Mouse (Mus musculus) erythroblast, adult 5-6 weeks (primary cell): Measurements from ENCODE around the gene Alg9. TPM values are rescaled to one million over a fixed set of nuclear protein-coding genes. Genes with fewer than 3 reads are reported as not detected.

Experiments used
- ATAC-seq: replicated peaks from 2 replicates; pipeline ENCODE4 v1.8.0; 2016; ENCODE audit warnings: moderate number of reproducible peaks, mild to moderate bottlenecking, moderate TSS enrichment, inconsistent platforms; ENCODE audit not compliant: poor library complexity, low FRiP score, severe bottlenecking
- total RNA-seq, 2 experiments: library from RNA; stranded (forward) in 1 of 2; stranded (reverse) in 1 of 2; fragments of 150-400 nt in 1 of 2; fragments of 200-764, 138-1000 nt in 1 of 2; gene quantifications; 2 replicates each; pipeline versions ENCODE4 v1.2.3 to v1.2.4; 2015 to 2017; ENCODE audit warnings: low replicate concordance in 2 of 2

Alg9 gene
- total RNA-seq, 2 experiments from 2014 or later, result 18.0 to 46.1 TPM

DNA sequence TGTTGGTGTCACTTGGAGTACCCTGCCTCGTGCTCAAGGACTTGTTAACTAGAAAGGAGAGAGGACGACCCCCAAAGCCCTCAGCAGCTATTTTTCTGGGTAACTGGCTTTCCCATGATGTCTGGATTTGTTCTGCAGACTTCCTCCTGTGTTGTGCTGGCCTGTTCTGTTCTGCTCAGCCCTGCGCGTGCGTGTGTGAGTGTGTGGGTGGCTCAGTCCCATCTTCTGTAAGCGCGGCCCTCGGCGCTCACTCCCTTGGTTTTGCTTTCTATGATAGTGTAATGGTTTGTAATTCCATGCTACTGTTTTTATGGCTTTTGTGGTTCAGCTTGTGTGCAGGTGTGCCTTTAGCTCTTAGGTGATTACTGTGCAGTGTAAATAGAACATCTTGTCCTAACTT is 98.4 kb downstream of the Alg9 start:
- ATAC-seq, result no peak

DNA sequence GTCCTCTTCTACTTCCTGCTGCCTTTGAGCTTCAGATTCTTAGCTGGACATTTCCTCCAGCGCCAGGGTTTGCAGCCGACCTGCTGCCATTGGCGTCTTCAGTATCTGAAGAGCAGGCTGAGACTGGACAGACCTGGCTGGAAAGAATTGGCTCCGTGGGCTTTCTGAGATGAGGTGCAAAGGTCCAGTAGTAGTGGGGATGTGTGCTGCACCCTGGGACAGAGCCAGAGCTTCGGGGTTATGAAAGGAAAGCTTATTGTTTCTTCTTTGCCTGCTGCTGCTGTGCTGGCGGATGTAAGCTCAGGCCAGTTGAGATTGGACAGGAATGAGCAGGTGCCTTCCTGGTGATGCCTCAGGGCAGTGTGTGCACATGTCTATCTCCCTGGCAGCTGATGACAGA is 99.2 kb downstream of the Alg9 start:
- 0 out of 2 replicates have a peak, but pooled peaks have one; percentile 29 for ATAC-seq

DNA sequence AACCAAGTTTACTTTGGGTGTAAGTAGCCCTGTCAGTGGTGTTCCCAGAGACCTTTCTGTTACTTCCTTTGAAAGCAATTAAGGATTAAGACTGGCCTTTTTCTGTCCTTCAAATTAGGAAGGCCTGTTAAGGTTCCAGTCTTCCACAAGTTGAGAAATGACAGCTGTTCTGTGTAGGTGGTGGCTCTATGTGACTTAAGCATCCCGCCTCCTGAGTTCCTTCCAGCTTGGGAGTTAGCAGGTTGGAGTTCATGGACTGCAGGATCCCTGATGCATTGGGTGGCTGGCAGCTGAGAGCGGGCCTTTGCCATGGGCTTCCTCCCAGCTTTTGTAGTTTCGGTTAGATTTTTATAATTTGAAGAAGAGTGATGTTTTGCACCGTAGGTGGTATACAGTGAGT is 100.7 kb downstream of the Alg9 start:
- no peak for ATAC-seq

DNA sequence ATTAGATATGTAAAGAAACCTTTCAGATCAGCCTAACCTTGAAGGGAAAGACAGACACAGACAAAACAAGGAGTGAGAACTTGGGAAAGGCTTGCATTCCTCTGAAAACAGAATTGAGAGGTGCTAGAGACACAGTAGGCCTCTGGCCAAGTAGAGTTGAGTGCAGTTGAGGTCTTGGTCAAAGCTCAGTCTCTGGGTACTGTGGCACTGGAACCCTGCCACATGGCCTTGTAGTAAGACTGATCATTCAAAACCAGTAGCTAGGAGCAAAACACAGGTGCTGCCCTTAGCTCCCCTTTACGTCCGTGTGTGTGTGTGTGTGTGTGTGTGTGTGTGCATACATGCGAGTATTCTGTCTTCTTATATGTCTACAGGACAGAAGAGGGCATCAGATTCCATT is 101.5 kb downstream of the Alg9 start:
- ATAC-seq, result no peak

DNA sequence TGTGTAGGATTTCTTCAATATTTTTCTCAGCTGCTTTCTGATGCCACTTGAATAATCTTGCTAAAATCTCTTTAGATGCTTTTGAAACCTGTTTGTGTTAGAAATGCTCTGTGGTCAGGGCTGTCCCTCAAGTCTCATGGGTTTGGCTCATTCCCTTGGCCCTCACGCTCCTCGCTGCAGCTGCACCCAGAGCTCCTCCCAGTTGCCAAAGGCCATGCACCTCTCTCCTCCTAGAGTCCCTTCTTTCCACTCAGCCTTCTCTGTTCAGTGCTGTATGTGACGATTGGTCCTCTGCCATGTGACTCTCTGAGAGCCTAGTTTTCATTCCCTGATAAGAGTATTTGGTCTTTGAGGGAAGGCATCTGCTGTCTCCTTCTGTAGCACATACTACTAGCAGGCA is 102.6 kb downstream of the Alg9 start:
- ATAC-seq, result no peak

DNA sequence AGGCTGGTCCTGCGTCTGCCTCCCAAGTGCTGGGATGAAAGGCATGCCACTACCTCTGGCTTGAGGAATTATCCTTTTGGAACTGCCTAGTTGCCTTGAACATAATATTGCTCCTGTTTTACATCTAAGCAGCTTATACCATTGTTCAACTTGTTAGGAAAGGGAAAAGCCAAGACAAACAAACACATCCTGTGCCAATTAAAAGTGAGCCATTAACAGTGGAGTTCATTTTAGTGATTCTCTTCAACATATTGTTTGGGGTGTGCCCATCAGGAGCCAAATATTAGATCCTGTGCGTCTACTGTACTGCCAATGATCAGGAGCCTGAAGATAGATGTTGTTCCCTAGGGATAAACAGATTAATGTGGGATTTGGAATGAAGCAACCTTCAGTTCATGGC is 107.4 kb downstream of the Alg9 start:
- ATAC-seq, result no peak

DNA sequence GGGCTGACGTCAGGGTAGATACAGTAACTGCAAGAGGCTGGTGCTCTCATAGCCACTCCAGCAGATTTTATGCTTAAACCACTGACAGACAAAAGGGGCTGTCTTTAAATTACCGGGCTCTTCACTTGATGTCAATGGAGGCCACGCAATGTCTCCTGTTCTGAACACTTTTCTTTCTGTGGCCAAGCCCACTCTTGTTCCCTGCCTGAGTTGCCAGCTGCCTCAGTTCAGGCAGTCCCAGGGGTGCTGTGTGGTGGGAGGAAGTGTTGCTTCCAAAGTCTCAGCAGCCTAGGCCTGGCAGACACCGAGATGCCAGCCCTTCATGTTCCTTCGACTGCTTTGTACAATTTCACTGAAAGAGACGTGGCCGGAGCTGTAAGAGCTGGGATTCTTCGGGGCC is 109.3 kb downstream of the Alg9 start:
- no peak for ATAC-seq

DNA sequence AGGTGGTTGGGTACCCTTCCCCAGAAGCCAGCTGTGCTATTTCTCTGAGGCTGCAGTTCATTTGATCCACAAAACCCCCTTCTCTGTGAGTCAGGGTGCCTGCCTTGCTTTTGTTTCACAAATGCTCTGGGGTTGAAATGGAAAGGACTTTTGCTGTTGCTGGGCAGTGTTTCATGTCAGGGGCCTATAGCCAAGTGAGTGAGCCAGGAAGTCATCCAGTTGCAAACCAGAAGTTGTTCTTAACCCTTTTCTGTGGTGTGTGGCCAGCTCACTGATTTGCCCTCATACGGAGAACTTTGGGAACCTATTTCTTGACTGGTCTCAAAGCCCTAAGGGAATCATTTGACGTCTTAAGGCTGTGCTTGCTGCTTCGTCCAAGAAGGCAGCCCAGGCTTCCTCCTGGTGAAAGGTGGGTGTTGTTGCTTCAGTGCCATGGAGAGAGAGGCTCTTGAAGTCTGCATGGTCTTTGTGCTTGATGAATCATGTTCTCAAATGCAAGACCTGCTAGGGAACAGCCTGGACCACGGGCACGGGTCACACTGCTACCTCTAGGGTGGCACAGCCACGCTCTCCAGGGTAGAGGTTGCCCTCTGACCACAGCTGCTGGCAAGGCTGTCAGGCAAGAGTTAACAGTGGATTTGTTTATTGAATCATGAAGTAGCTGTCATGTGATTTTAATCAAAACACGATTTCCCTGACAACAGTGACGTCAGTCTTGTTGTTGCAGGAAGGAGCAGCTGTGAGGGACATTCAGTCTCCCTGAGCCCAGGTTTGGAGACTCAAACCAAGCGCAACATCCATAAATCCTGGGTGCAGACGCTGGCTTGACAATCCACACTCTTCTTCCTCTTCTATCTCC is 110.2 kb downstream of the Alg9 start:
- no peak for ATAC-seq

DNA sequence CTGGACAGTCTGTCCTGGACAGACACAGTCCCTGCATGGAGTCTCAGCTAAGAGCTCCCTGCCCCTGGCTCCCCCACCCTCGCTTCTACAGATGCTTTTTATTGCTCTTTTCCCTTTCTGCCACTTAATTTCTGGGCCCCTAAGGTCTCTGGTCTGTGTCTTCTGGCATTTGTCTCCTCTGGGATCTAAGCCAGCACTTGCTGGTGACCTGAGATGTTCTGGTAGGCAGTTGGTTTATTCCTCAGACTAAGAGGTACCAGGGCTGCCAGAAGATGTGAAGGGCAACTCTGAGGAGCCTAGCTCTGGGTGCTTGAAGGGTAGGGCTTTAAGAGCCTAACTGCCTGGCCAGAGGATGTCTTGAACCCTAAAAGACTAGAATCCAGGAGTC is 110.8 kb downstream of the Alg9 start:
- ATAC-seq, result 0 out of 2 replicates have a peak, but pooled peaks have one; percentile 31

DNA sequence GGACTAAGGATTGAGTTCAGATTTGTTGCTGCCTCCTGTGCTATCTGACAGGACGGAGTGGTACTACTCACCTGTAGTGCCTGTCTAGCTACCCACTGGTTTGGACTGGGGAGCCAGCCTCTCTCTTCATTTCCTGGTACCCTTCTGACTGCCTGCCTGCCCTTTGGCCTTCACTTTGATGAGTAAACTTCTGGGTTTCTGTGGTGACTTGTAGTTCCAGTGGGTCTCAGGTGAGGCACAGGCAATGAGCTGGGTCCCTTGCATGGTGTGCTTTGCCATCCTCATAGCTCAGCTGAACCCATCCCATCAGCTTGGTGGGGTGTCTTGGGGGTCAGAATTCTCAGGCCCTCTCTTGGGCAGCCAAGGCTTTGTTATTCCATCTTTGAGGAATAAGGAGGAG is 112.1 kb downstream of the Alg9 start:
- ATAC-seq, result no peak

DNA sequence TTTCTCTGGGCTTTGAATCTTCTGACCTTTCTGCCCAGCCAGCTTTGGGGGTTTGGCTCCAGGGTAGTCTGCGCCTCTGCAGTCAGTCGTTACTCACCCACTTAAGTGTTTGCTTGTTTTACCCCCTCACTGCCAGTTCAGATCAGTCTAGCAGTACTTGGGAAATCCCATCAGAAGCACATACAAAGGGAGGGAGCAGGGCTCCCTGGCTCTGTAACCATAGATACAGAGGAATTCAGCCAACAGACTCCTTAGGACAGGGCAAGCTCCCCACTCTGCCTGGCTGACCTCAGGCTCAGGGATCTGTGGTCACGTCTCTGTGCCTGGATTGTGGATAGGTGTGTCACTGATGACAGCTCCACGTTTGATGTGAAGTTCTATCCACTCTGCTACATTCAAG is 112.5 kb downstream of the Alg9 start:
- ATAC-seq, result no peak

DNA sequence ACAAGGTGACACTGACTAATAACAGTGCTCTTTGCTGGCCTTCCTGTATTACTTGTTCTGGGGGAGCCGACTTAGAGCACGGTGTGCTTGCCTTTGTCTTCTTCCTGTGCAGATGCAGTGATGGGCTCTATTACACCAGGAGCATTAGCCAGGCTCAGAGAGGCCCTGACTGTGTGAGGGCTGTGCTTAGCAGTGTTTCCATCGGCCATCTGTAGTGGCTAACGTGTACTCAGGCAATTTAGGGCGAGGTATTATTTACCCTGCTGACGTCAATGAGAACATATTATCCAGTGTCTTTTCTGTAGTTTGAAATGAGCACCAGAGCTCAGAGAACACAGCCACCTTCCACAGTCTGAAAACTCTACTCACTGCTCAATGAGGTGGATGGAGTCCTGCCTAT is 114.4 kb downstream of the Alg9 start:
- no peak for ATAC-seq

DNA sequence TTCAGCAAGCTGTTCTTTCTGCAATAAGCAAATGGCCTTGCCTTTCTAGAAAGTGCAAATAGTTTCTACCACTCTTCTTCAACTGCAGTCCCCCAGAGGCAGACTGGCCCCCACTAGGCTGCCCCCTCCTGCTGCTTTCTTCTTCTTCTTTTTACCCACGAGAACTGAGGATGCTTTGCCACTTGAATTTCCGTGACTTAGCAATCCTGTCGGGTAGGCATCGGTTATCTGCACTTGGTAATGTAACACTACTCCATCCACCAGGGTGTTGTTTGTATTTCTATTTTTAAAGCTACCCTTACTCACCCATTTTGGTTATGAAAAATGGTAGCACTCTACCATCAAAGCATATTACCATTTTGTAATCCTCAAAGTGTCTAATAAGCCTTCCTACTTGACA is 115.1 kb downstream of the Alg9 start:
- ATAC-seq, result no peak

DNA sequence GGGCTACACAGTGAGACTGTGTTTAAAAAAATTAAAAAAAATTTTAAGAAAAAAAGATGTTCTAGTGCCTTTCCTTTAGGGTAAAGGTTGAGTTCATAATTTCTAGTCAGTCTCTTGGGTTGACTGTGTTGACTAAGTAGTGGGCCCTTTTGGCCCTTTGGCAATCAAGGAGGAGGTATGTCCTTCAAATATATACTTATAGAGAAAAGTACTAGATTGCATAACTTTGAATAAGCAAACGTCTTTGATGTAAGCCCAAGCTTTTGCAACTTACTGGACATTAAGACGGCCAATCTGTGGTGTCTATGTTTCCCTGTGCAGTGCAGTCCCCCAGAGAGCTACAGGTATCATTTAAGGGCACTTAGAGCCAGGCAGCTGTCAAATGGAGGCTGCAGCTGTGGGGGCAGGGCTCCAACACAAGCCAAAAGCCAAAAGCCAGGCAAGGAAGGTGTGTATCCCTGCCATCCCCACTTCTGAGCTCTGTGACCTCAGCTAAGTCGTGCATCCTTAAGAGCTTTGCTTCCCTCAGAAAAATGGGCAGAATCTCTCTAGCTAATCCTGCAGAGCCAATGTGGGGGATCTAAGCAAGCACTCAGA is 115.8 kb downstream of the Alg9 start:
- ATAC-seq, result no peak

Other genes starting within 250 kb of the Alg9 start
- 16.3 and 20.5 TPM in 2 replicates for gene Pts, start 246.3 kb upstream of the Alg9 start, total RNA-seq (2015; ENCODE audit: low replicate concordance)
- gene Pts, start 246.3 kb upstream of the Alg9 start, total RNA-seq (2017; ENCODE audit: low replicate concordance), result 15.8 and 19.4 TPM in 2 replicates
- 21.5 TPM in 1 of 2 replicates, not detected in the other for gene Il18, start 220.2 kb upstream of the Alg9 start, total RNA-seq (2015; ENCODE audit: low replicate concordance)
- 2.4 and 3.7 TPM in 2 replicates for gene Il18, start 220.2 kb upstream of the Alg9 start, total RNA-seq (2017; ENCODE audit: low replicate concordance)
- gene Bco2, start 219.8 kb upstream of the Alg9 start, total RNA-seq (2015; ENCODE audit: low replicate concordance), result 0.84 and 1.7 TPM in 2 replicates
- gene Bco2, start 219.8 kb upstream of the Alg9 start, total RNA-seq (2017; ENCODE audit: low replicate concordance), result 0.17 and 2.0 TPM in 2 replicates
- not detected in 2 replicates for gene Tex12, start 213.7 kb upstream of the Alg9 start, total RNA-seq (2015; ENCODE audit: low replicate concordance)
- not detected in 2 replicates for gene Tex12, start 213.7 kb upstream of the Alg9 start, total RNA-seq (2017; ENCODE audit: low replicate concordance)
- 50.0 and 63.1 TPM in 2 replicates for gene Sdhd, start 171.2 kb upstream of the Alg9 start, total RNA-seq (2015; ENCODE audit: low replicate concordance)
- gene Sdhd, start 171.2 kb upstream of the Alg9 start, total RNA-seq (2017; ENCODE audit: low replicate concordance), result 26.2 and 57.2 TPM in 2 replicates
- 21.1 and 27.1 TPM in 2 replicates for gene Timm8b, start 171.1 kb upstream of the Alg9 start, total RNA-seq (2015; ENCODE audit: low replicate concordance)
- gene Timm8b, start 171.1 kb upstream of the Alg9 start, total RNA-seq (2017; ENCODE audit: low replicate concordance), result 27.5 and 70.9 TPM in 2 replicates
- gene Pih1d2, start 157.7 kb upstream of the Alg9 start, total RNA-seq (2015; ENCODE audit: low replicate concordance), result not detected in 2 replicates
- gene Pih1d2, start 157.7 kb upstream of the Alg9 start, total RNA-seq (2017; ENCODE audit: low replicate concordance), result 0.42 and 1.0 TPM in 2 replicates
- gene Nkapd1, start 157.6 kb upstream of the Alg9 start, total RNA-seq (2015; ENCODE audit: low replicate concordance), result 9.0 and 15.3 TPM in 2 replicates
- 5.3 and 7.2 TPM in 2 replicates for gene Nkapd1, start 157.6 kb upstream of the Alg9 start, total RNA-seq (2017; ENCODE audit: low replicate concordance)
- gene Dlat, start 115.2 kb upstream of the Alg9 start, total RNA-seq (2015; ENCODE audit: low replicate concordance), result 16.7 and 19.8 TPM in 2 replicates
- 6.7 and 16.4 TPM in 2 replicates for gene Dlat, start 115.2 kb upstream of the Alg9 start, total RNA-seq (2017; ENCODE audit: low replicate concordance)
- gene Dixdc1, start 35.5 kb upstream of the Alg9 start, total RNA-seq (2015; ENCODE audit: low replicate concordance), result not detected in 2 replicates
- gene Dixdc1, start 35.5 kb upstream of the Alg9 start, total RNA-seq (2017; ENCODE audit: low replicate concordance), result 0.68 TPM in 1 of 2 replicates, not detected in the other
- not detected in 2 replicates for gene 2310030G06Rik, start 28.5 kb upstream of the Alg9 start, total RNA-seq (2015; ENCODE audit: low replicate concordance)
- gene 2310030G06Rik, start 28.5 kb upstream of the Alg9 start, total RNA-seq (2017; ENCODE audit: low replicate concordance), result not detected in 2 replicates
- gene Cryab, start 23.7 kb upstream of the Alg9 start, total RNA-seq (2015; ENCODE audit: low replicate concordance), result not detected in 2 replicates
- gene Cryab, start 23.7 kb upstream of the Alg9 start, total RNA-seq (2017; ENCODE audit: low replicate concordance), result not detected in 2 replicates
- gene Hspb2, start 22.7 kb upstream of the Alg9 start, total RNA-seq (2015; ENCODE audit: low replicate concordance), result not detected in 2 replicates
- gene Hspb2, start 22.7 kb upstream of the Alg9 start, total RNA-seq (2017; ENCODE audit: low replicate concordance), result not detected in 2 replicates
- 2.5 and 5.8 TPM in 2 replicates for gene Fdxacb1, start 6.8 kb upstream of the Alg9 start, total RNA-seq (2015; ENCODE audit: low replicate concordance)
- gene Fdxacb1, start 6.8 kb upstream of the Alg9 start, total RNA-seq (2017; ENCODE audit: low replicate concordance), result 2.2 and 3.5 TPM in 2 replicates
- gene 1110032A03Rik, start 501 bp downstream of the Alg9 start, total RNA-seq (2015; ENCODE audit: low replicate concordance), result 30.6 and 50.6 TPM in 2 replicates
- gene 1110032A03Rik, start 501 bp downstream of the Alg9 start, total RNA-seq (2017; ENCODE audit: low replicate concordance), result 38.8 and 44.6 TPM in 2 replicates
- gene Ppp2r1b, start 70.3 kb downstream of the Alg9 start, total RNA-seq (2015; ENCODE audit: low replicate concordance), result 43.5 and 61.5 TPM in 2 replicates
- gene Ppp2r1b, start 70.3 kb downstream of the Alg9 start, total RNA-seq (2017; ENCODE audit: low replicate concordance), result 71.8 and 77.1 TPM in 2 replicates
- gene Sik2, start 234.1 kb downstream of the Alg9 start, total RNA-seq (2015; ENCODE audit: low replicate concordance), result 47.6 and 53.6 TPM in 2 replicates
- gene Sik2, start 234.1 kb downstream of the Alg9 start, total RNA-seq (2017; ENCODE audit: low replicate concordance), result 57.9 and 60.9 TPM in 2 replicates